7 mouse cellular contexts compared by ENCODE assay signal in genomic region chr5:31221304-31221945, GRCm38 (mm10). TPM values are rescaled to one million over a fixed set of nuclear protein-coding genes. Genes with fewer than 3 reads are reported as not detected.
DNase-seq lines count a peak whose midpoint lies in the region; ATAC-seq and TF ChIP-seq lines count a peak whose summit lies in the region.

No protein-coding gene starts in this region.

- TF ChIP-seq POLR2A in spleen, adult 2 months (IDR thresholded peaks at IDR 0.05; ENCODE audit: low read depth, low read length), result no peak

- WGBS in spleen, adult 2 months, result 35% methylated on average over 11 of the region's 11 CpGs
- 16% methylated on average over 11 of the region's 11 CpGs for WGBS in forebrain, embryonic 14.5 days
- 15% methylated on average over 11 of the region's 11 CpGs for WGBS in kidney, postnatal 0 days

- H3K4me3 ChIP-seq in spleen, adult 2 months (ENCODE audit: extremely low read depth, insufficient read depth, insufficient read length), result peak overlapping the region; percentile 95
- H3K4me3 ChIP-seq in forebrain, embryonic 14.5 days (ENCODE audit: low read depth, low read length), result peak overlapping the region; percentile 96
- H3K4me3 ChIP-seq in kidney, postnatal 0 days (replicated peaks; ENCODE audit: low read depth, low read length), result peak overlapping the region; percentile 89

- peak overlapping the region; percentile 91 for H3K27ac ChIP-seq in spleen, adult 2 months (ENCODE audit: insufficient read depth, low read length)
- H3K27ac ChIP-seq in forebrain, embryonic 14.5 days (ENCODE audit: low read depth, low read length), result peak overlapping the region; percentile 90
- peak overlapping the region; percentile 93 for H3K27ac ChIP-seq in kidney, postnatal 0 days

- peak overlapping the region; percentile 77 for H3K4me2 ChIP-seq in forebrain, embryonic 14.5 days (ENCODE audit: low read length)
- H3K4me2 ChIP-seq in kidney, postnatal 0 days (ENCODE audit: low read length), result peak overlapping the region; percentile 85

- H3K9ac ChIP-seq in forebrain, embryonic 14.5 days (ENCODE audit: low read length), result peak overlapping the region; percentile 84
- peak overlapping the region; percentile 81 for H3K9ac ChIP-seq in kidney, postnatal 0 days (ENCODE audit: low read depth, low read length)

- peak in 1 of 2 experiments; percentile 13 for DNase-seq in spleen, adult 2 months (ENCODE audit: low read depth in 1 of 2, low spot score in 2 of 2)
- DNase-seq in spleen, adult 18-20 months, result no peak
- peak; percentile 69 for DNase-seq in brain, adult 2 months (ENCODE audit: low read depth, low spot score)
- peak; percentile 82 for DNase-seq in forebrain, embryonic 14.5 days (ENCODE audit: low spot score)
- DNase-seq in kidney, postnatal 0 days (ENCODE audit: low spot score), result peak; percentile 82
- DNase-seq in mesoderm, embryonic 11.5 days (ENCODE audit: low read depth, low spot score), result peak; percentile 67
- DNase-seq in thymus, postnatal 14 days, result peak; percentile 52

- TF ChIP-seq CTCF in spleen, adult 2 months (IDR thresholded peaks at IDR 0.05; ENCODE audit: extremely low read depth, insufficient read depth, insufficient read length, insufficient replicate concordance), result no peak
- TF ChIP-seq CTCF in kidney, postnatal 0 days (IDR thresholded peaks at IDR 0.05; ENCODE audit: low read depth), result peak; percentile 67

- H3K9me3 ChIP-seq in forebrain, embryonic 14.5 days (replicated peaks; ENCODE audit: control insufficient read depth, low read length), result no peaks in the 10 kb centered on the region
- no peaks in the 10 kb centered on the region for H3K9me3 ChIP-seq in kidney, postnatal 0 days (replicated peaks; ENCODE audit: low read length)

- peaks cover 8% of the 10 kb centered on the region for H3K4me1 ChIP-seq in spleen, adult 2 months (ENCODE audit: control insufficient read depth, insufficient read depth, insufficient read length)
- H3K4me1 ChIP-seq in forebrain, embryonic 14.5 days (ENCODE audit: control insufficient read depth, insufficient read depth, low read length), result peaks cover 5% of the 10 kb centered on the region; the same call in 1 of the 2 replicates
- no peaks in the 10 kb centered on the region for H3K4me1 ChIP-seq in kidney, postnatal 0 days (replicated peaks; ENCODE audit: insufficient read depth, low read length)

- ATAC-seq in forebrain, embryonic 14.5 days, result 0 out of 2 replicates have a peak, but pooled peaks have one; percentile 25
- no peak for ATAC-seq in kidney, postnatal 0 days (replicated peaks; ENCODE audit: low FRiP score, low read depth)

- H3K36me3 ChIP-seq in spleen, adult 2 months (ENCODE audit: control insufficient read depth, insufficient read depth, low read length), result no peaks in the 10 kb centered on the region
- H3K36me3 ChIP-seq in forebrain, embryonic 14.5 days (ENCODE audit: control insufficient read depth, insufficient read depth, low read length), result no peaks in the 10 kb centered on the region
- H3K36me3 ChIP-seq in kidney, postnatal 0 days (ENCODE audit: insufficient read depth, low read length), result no peaks in the 10 kb centered on the region

- no peaks in the 10 kb centered on the region for H3K27me3 ChIP-seq in spleen, adult 2 months (ENCODE audit: control insufficient read depth, insufficient read depth, low read length)
- H3K27me3 ChIP-seq in forebrain, embryonic 14.5 days (replicated peaks; ENCODE audit: control insufficient read depth, insufficient read depth, low read length), result no peaks in the 10 kb centered on the region
- H3K27me3 ChIP-seq in kidney, postnatal 0 days (ENCODE audit: insufficient read depth, low read length), result no peaks in the 10 kb centered on the region

RNA-seq across cellular contexts. Expression of gene Ppm1g, which starts 0.9 kb away (rescaled TPM):
- 65.7 and 110 TPM in 2 replicates for polyA plus RNA-seq in spleen, adult 2 months (2012; rRNA removed)
- polyA plus RNA-seq in forebrain, embryonic 14.5 days (2014; fragmentation: Nextera tagmentation; extraction: Ambion mirVana), result 133 and 143 TPM in 2 replicates
- polyA plus RNA-seq in kidney, postnatal 0 days (2015; fragmentation: Nextera tagmentation; extraction: Ambion mirVana), result 85.4 and 92.2 TPM in 2 replicates

RNA-seq across cellular contexts. Expression of gene Nrbp1, which starts 19.2 kb away (rescaled TPM):
- polyA plus RNA-seq in spleen, adult 2 months (2012; rRNA removed), result 148 and 199 TPM in 2 replicates
- polyA plus RNA-seq in forebrain, embryonic 14.5 days (2014; fragmentation: Nextera tagmentation; extraction: Ambion mirVana), result 160 and 167 TPM in 2 replicates
- 116 and 123 TPM in 2 replicates for polyA plus RNA-seq in kidney, postnatal 0 days (2015; fragmentation: Nextera tagmentation; extraction: Ambion mirVana)

RNA-seq across cellular contexts. Expression of gene Zfp513, which starts 19.3 kb away (rescaled TPM):
- 49.3 and 79.8 TPM in 2 replicates for polyA plus RNA-seq in spleen, adult 2 months (2012; rRNA removed)
- 7.2 and 8.7 TPM in 2 replicates for polyA plus RNA-seq in forebrain, embryonic 14.5 days (2014; fragmentation: Nextera tagmentation; extraction: Ambion mirVana)
- 7.2 and 8.9 TPM in 2 replicates for polyA plus RNA-seq in kidney, postnatal 0 days (2015; fragmentation: Nextera tagmentation; extraction: Ambion mirVana)

RNA-seq across cellular contexts. Expression of gene Gm9970, which starts 19.6 kb away (rescaled TPM):
- polyA plus RNA-seq in spleen, adult 2 months (2012; rRNA removed), result 0.27 and 0.29 TPM in 2 replicates
- polyA plus RNA-seq in forebrain, embryonic 14.5 days (2014; fragmentation: Nextera tagmentation; extraction: Ambion mirVana), result 0.47 and 1.2 TPM in 2 replicates
- 0.82 and 0.92 TPM in 2 replicates for polyA plus RNA-seq in kidney, postnatal 0 days (2015; fragmentation: Nextera tagmentation; extraction: Ambion mirVana)

RNA-seq across cellular contexts. Expression of gene Eif2b4, which starts 28.2 kb away (rescaled TPM):
- 31.9 and 40.4 TPM in 2 replicates for polyA plus RNA-seq in spleen, adult 2 months (2012; rRNA removed)
- polyA plus RNA-seq in forebrain, embryonic 14.5 days (2014; fragmentation: Nextera tagmentation; extraction: Ambion mirVana), result 84.5 and 87.3 TPM in 2 replicates
- polyA plus RNA-seq in kidney, postnatal 0 days (2015; fragmentation: Nextera tagmentation; extraction: Ambion mirVana), result 62.8 and 66.8 TPM in 2 replicates

Comparison
In these comparisons a context has a peak if more than half of its experiments do, and no peak if none do; other contexts are left out.
1. DNase-seq: peak in brain, adult 2 months (single experiment), forebrain, embryonic 14.5 days (single experiment), kidney, postnatal 0 days (single experiment), mesoderm, embryonic 11.5 days (single experiment) and thymus, postnatal 14 days (single experiment); none in spleen, adult 18-20 months (0 of 2).
2. Peak in every context shown above with its lines, with median percentiles within 50 percentile points of each other: H3K27ac ChIP-seq and H3K4me3 ChIP-seq.